Mouse (Mus musculus): ENCODE measurements around the gene Nelfb.

GRCm38 (mm10) chr2:25175690-25176078 lies 35.6 kb downstream of the Nelfb start:
- TF ChIP-seq GATA1 (IDR thresholded peaks at IDR 0.05; ENCODE audit: borderline replicate concordance, low read length) (no peak), FLI1 (IDR thresholded peaks at IDR 0.05; ENCODE audit: low read length) (no peak)
